Comparison of ENCODE assay signal across 10 mouse cellular contexts in the genomic region with DNA sequence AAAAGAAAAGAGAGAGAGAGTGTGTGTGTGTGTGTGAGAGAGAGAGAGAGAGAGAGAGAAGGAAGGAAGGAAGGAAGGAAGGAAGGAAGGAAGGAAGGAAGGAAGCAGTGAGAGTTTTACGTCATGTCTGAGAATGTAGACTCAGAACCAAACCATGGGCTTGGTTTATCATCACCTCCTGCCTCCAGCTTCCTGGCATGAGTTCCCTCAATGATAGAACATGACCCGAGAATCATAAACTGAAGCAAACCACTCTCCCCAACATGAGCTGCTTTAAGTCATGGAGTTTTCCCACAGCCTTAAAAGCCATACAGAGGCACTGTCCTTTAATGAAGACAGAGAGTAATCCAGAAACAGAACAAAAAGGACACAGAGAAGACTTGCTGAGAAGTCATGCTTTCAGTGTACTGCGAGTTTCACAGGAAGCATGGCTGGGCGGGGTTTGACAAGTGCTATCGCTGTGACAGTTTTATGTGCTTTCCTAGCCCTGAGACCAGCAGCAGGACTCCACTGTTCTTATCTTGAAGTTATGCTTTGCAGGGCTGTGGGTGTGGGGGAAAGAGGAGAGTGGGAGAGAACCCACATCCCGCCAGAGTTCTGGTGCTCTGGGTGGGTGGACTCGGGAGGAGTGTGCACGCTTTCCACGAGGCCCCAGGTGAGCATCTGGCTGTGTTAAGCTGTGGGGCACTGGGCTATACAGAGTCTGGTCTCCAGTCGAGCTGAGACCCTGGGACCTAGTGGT. TPM values are rescaled to one million over a fixed set of nuclear protein-coding genes. Genes with fewer than 3 reads are reported as not detected.
DNase-seq lines count a peak whose midpoint lies in the region; ATAC-seq and TF ChIP-seq lines count a peak whose summit lies in the region.
"Had no signal": no experiment of that assay in that cellular context is flagged by ENCODE, and none has a peak within 500 bp of the region (broad histone marks: within the 10 kb centered on the region; RNA-seq: fewer than 3 reads in every experiment).

No protein-coding gene starts in this region.

- ATAC-seq in intestine, embryonic 14.5 days (replicated peaks; ENCODE audit: low FRiP score, low TSS enrichment, low read depth) = peak; percentile 76
- no peak for ATAC-seq in intestine, postnatal 0 days

- H3K27me3 ChIP-seq in intestine, embryonic 14.5 days (replicated peaks; ENCODE audit: control insufficient read depth, insufficient read depth, low read length) = no peaks in the 10 kb centered on the region
- H3K27me3 ChIP-seq in intestine, postnatal 0 days (replicated peaks; ENCODE audit: control insufficient read depth, insufficient read depth, low read length) = no peaks in the 10 kb centered on the region
- H3K27me3 ChIP-seq: embryonic facial prominence, embryonic 15.5 days had no signal

- no peaks in the 10 kb centered on the region for H3K9me3 ChIP-seq in intestine, embryonic 14.5 days (ENCODE audit: control insufficient read depth, low read length)
- H3K9me3 ChIP-seq in intestine, postnatal 0 days (ENCODE audit: control insufficient read depth) = no peaks in the 10 kb centered on the region
- H3K9me3 ChIP-seq: embryonic facial prominence, embryonic 15.5 days had no signal

- no peak overlapping the region for H3K27ac ChIP-seq in intestine, embryonic 14.5 days (ENCODE audit: low read depth)
- no peak overlapping the region for H3K27ac ChIP-seq in intestine, postnatal 0 days (ENCODE audit: low read depth, low read length)
- H3K27ac ChIP-seq: embryonic facial prominence, embryonic 15.5 days had no signal

- no peak overlapping the region for H3K9ac ChIP-seq in intestine, embryonic 14.5 days (ENCODE audit: low read length)
- H3K9ac ChIP-seq in intestine, postnatal 0 days (ENCODE audit: low read depth, low read length) = no peak overlapping the region
- H3K9ac ChIP-seq: embryonic facial prominence, embryonic 15.5 days had no signal

- TF ChIP-seq CTCF in intestine, postnatal 0 days (IDR thresholded peaks at IDR 0.05; ENCODE audit: low read depth) = no peak

- DNase-seq in intestine, embryonic 14.5 days (ENCODE audit: low spot score) = peak; percentile 54
- DNase-seq in adrenal gland, adult 8-10 months = peak; percentile 34
- DNase-seq in kidney, postnatal 14 days = peak; percentile 24
- DNase-seq in spleen, postnatal 14 days (ENCODE audit: low spot score in 2 of 2) = peak; percentile 52 to 54
- no peak for DNase-seq in cerebellum, postnatal 4 days (ENCODE audit: low spot score in 2 of 2)
- no peak for DNase-seq in layer of hippocampus, postnatal 10 days (ENCODE audit: low spot score in 2 of 2)
- no peak for DNase-seq in cerebellum, postnatal 14 days

- H3K4me1 ChIP-seq in intestine, embryonic 14.5 days (replicated peaks; ENCODE audit: control insufficient read depth, insufficient read depth, low read length) = no peaks in the 10 kb centered on the region
- H3K4me1 ChIP-seq in intestine, postnatal 0 days (replicated peaks; ENCODE audit: control insufficient read depth, insufficient read depth, low read length) = no peaks in the 10 kb centered on the region
- H3K4me1 ChIP-seq: embryonic facial prominence, embryonic 15.5 days had no signal

- 41% methylated on average over 10 of the region's 10 CpGs for WGBS in intestine, embryonic 14.5 days
- 21% methylated on average over 10 of the region's 10 CpGs for WGBS in intestine, postnatal 0 days

- H3K4me2 ChIP-seq in intestine, embryonic 14.5 days (ENCODE audit: low read length) = no peak overlapping the region
- no peak overlapping the region for H3K4me2 ChIP-seq in intestine, postnatal 0 days (replicated peaks; ENCODE audit: low read depth)
- H3K4me2 ChIP-seq: embryonic facial prominence, embryonic 15.5 days had no signal

- H3K4me3 ChIP-seq in intestine, embryonic 14.5 days (ENCODE audit: low read depth, low read length) = no peak overlapping the region
- no peak overlapping the region for H3K4me3 ChIP-seq in intestine, postnatal 0 days (ENCODE audit: low read depth, low read length)
- H3K4me3 ChIP-seq: embryonic facial prominence, embryonic 15.5 days had no signal

- H3K36me3 ChIP-seq in intestine, embryonic 14.5 days (ENCODE audit: control insufficient read depth, insufficient read depth, low read length) = no peaks in the 10 kb centered on the region
- no peaks in the 10 kb centered on the region for H3K36me3 ChIP-seq in intestine, postnatal 0 days (ENCODE audit: control insufficient read depth, insufficient read depth)
- H3K36me3 ChIP-seq: embryonic facial prominence, embryonic 15.5 days had no signal

RNA-seq across cellular contexts. Expression of gene Serpinb9, which starts 9.7 kb away (rescaled TPM):
- polyA plus RNA-seq in intestine, embryonic 14.5 days (2014; fragmentation: Nextera tagmentation; extraction: Ambion mirVana) = 10.8 and 12.5 TPM in 2 replicates
- polyA plus RNA-seq in intestine, postnatal 0 days (2015; fragmentation: Nextera tagmentation; extraction: Ambion mirVana) = 9.5 and 10.0 TPM in 2 replicates
- total RNA-seq in adrenal gland, adult 8-10 months (2022) = 10 to 100 TPM; 16.8 to 24.1 (median 22.0) TPM
- total RNA-seq in layer of hippocampus, postnatal 10 days (2021) = 1 to 10 TPM; 5.4 to 6.3 TPM

RNA-seq across cellular contexts. Expression of gene Serpinb6b, which starts 28.3 kb away (rescaled TPM):
- polyA plus RNA-seq in intestine, embryonic 14.5 days (2014; fragmentation: Nextera tagmentation; extraction: Ambion mirVana) = 3.9 and 4.6 TPM in 2 replicates
- 13.0 and 13.8 TPM in 2 replicates for polyA plus RNA-seq in intestine, postnatal 0 days (2015; fragmentation: Nextera tagmentation; extraction: Ambion mirVana)
- total RNA-seq in adrenal gland, adult 8-10 months (2022) = 10 to 100 TPM; 22.3 to 44.8 (median 27.7) TPM
- 1 to 10 TPM; 2.6 to 2.9 TPM for total RNA-seq in layer of hippocampus, postnatal 10 days (2021)

RNA-seq across cellular contexts. Expression of gene Serpinb9b, which starts 33.9 kb away (rescaled TPM):
- polyA plus RNA-seq in intestine, embryonic 14.5 days (2014; fragmentation: Nextera tagmentation; extraction: Ambion mirVana) = 0.12 and 0.17 TPM in 2 replicates
- 1.5 and 1.9 TPM in 2 replicates for polyA plus RNA-seq in intestine, postnatal 0 days (2015; fragmentation: Nextera tagmentation; extraction: Ambion mirVana)
- total RNA-seq in adrenal gland, adult 8-10 months (2022) = under 1 TPM in 3 of 4 experiments, not detected in 1; 0.15 to 0.41 (median 0.28) TPM
- total RNA-seq in layer of hippocampus, postnatal 10 days (2021) = not detected
- total RNA-seq: left cerebral cortex, adult 8-10 months had no signal

Comparison
In these comparisons a context has a peak if more than half of its experiments do, and no peak if none do; other contexts are left out.
1. DNase-seq: peak in intestine, embryonic 14.5 days (single experiment), adrenal gland, adult 8-10 months (single experiment), kidney, postnatal 14 days (single experiment) and spleen, postnatal 14 days (2 of 2); none in cerebellum, postnatal 4 days (0 of 2), layer of hippocampus, postnatal 10 days (0 of 2) and cerebellum, postnatal 14 days (0 of 2).
2. RNA of gene Serpinb6b, which starts 28.3 kb away (total RNA-seq): 22.3 to 44.8 TPM in adrenal gland, adult 8-10 months; 2.6 to 2.9 TPM in layer of hippocampus, postnatal 10 days; every median in the first group is over 4 times any median in the second.